Mouse (Mus musculus): Measurements from ENCODE around the gene Tmem97.

GRCm38 (mm10) chr11:78499543-78499942 is 51.0 kb downstream of the Tmem97 start:
- TF ChIP-seq EP300 (optimal IDR thresholded peaks at IDR 0.05) (no peak), CTCF (IDR thresholded peaks at IDR 0.05; ENCODE audit: low read depth) (no peak)

Measured in stomach, postnatal 0 days (tissue).